Mouse (Mus musculus) urinary bladder, postnatal 10 days (tissue): ENCODE data around the gene Gm10696.
"Not testable (repeated sequence)": the region's sequence is repeated elsewhere in the genome, so short reads cannot be mapped to it uniquely, and the experiment has no call there.

Experiments
- DNase-seq: peaks from one replicate; pipeline ENCODE4 v3.0.0; 2022; ENCODE audit warnings: low spot score

The Gm10696 gene

DNA sequence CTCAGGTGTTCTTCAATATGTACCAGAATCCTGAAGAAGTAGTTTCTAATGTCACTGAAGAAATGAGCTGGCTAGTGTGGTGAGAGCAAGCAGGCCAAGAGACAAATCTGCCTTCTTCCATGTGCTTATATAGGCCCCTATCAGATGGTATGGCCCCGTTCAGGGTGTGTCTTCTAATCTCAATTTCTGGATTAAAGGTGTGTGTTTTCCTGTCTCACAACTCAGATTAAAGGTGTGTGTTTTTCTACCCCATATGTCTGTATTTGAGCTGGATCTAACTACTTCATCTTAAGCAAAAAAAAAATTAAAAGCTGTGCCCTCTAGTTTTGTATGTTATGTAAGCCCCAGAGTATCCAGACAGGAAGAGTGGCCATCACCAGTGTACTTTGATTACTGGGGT is at the start of gene Gm10696:
Gene Gm10696 (minus strand): TSS at position 101 of the 400 bp plus-strand sequence.
- DNase-seq = not testable (repeated sequence)

DNA sequence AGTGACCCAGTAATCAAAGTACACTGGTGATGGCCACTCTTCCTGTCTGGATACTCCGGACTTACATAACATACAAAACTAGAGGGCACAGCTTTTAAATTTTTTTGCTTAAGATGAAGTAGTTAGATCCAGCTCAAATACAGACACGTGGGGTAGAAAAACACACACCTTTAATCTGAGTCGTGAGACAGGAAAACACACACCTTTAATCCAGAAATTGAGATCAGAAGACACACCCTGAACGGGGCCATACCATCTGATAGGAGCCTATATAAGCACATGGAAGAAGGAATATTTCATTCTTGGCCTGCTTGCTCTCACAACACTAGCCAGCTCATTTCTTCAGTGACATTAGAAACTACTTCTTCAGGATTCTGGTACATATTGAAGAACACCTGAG is 18.4 kb upstream of the Gm10696 start, which contains the start of gene Gm5286:
Gene Gm5286 (plus strand): TSS at position 301 of the 400 bp plus-strand sequence.
- not testable (repeated sequence) for DNase-seq

DNA sequence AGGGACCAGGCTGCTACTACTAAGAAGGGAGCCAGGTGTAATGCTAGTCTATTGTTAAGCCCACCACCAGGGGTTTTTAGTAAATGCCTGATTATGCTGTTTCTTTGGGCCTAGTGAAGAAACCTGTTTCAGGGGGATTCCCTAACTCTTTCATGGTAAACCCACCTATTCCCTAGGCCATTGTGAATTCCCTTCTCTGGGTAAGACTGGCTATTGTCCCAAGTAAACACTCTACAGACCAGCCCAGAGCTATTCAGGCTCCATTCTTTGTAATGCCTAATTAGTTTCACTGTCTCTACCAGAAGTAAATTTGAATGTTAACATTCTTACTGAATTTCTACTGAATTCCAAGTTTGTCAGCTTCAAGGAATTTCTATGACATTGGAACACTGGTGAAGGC is 10.6 kb downstream of the Gm10696 start:
- not testable (repeated sequence) for DNase-seq
